Mouse (Mus musculus) kidney, adult 2 months (tissue): Measurements from ENCODE around the gene Wwc1. TPM values are rescaled to one million over a fixed set of nuclear protein-coding genes. Genes with fewer than 3 reads are reported as not detected.

Source experiments
- DNase-seq: peaks from one replicate; pipeline ENCODE4 v3.0.0; 2021
- H3K27ac ChIP-seq: fragments of 200-500 bp; 2 replicates; pipeline ENCODE4 v1.5.1; 2012; ENCODE audit warnings: low read depth, low read length, control low read depth, inconsistent platforms; ENCODE audit not compliant: insufficient read depth
- H3K27me3 ChIP-seq: fragments of 200-500 bp; replicated peaks from 2 replicates; pipeline ENCODE4 v1.6.1; 2012; ENCODE audit warnings: mild to moderate bottlenecking, moderate library complexity, low read length, inconsistent platforms; ENCODE audit not compliant: control insufficient read depth, insufficient read depth
- H3K36me3 ChIP-seq: fragments of 200-500 bp; 2 replicates; pipeline ENCODE4 v1.6.1; 2012; ENCODE audit warnings: mild to moderate bottlenecking, moderate library complexity, low read length, inconsistent platforms; ENCODE audit not compliant: control insufficient read depth, insufficient read depth
- H3K4me1 ChIP-seq: fragments of 200-500 bp; 2 replicates; pipeline ENCODE4 v1.6.1; 2011; ENCODE audit warnings: low read length; ENCODE audit not compliant: control insufficient read depth, insufficient read depth
- H3K4me3 ChIP-seq: fragments of 200-500 bp; 2 replicates; pipeline ENCODE4 v1.5.1; 2011; ENCODE audit warnings: mild to moderate bottlenecking, low read depth, low read length, control low read depth; ENCODE audit not compliant: insufficient read depth
- CTCF ChIP-seq: fragments of 200-500 bp; conservative IDR thresholded peaks from 2 replicates; pipeline ENCODE4 v1.5.1; 2011; ENCODE audit warnings: low read depth, mild to moderate bottlenecking, control low read depth, low read length, moderate library complexity, mixed read lengths; ENCODE audit not compliant: insufficient read depth, insufficient read length
- POLR2A ChIP-seq: fragments of 200-500 bp; IDR thresholded peaks from one replicate; pipeline ENCODE4 v1.6.1; 2011; ENCODE audit warnings: low read depth, low read length, control low read depth
- WGBS: fragments of 180-500 bp; shearing (Covaris S2); methylation state at CpG from one replicate; pipeline ENCODE4 v1.1.7; 2018; 5-methylcytosine and 5-hydroxymethylcytosine counted together
- polyA plus RNA-seq: library from polyadenylated mRNA; depleted of rRNA; stranded (reverse); fragments of >200 nt; gene quantifications from 2 replicates; pipeline ENCODE4 v1.2.3, GENCODE M21; 2012

Wwc1 gene
- polyA plus RNA-seq, 1 experiment, result 91.9 TPM

DNA sequence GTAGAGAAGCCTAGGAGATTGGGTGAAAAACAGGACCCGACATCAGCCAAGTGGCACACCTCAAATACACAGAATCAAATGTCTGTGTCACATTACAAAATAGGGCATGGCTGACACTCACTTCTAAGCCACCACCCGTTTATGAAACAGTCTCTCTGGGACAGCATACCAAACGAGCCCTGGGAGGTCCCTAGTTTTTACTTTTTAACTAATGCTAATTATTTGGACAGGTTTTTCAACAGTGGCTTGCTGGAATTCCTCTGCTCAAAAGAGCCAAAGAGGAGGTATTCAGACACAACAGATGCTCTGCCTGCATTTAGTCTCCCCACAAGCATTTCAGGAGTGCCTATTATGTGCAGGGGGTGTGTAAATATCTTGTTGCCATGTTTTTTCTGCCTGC lies 44.7 kb downstream of the Wwc1 start:
- TF ChIP-seq CTCF (no peak), POLR2A (no peak)
- H3K4me1 ChIP-seq, result peaks cover 74% of the 10 kb centered on the region
- WGBS, result 20% methylated on average over 3 of the region's 3 CpGs
- peak; percentile 91 for DNase-seq
- no peak overlapping the region for H3K4me3 ChIP-seq
- peak overlapping the region; percentile 92 for H3K27ac ChIP-seq
- no peaks in the 10 kb centered on the region for H3K36me3 ChIP-seq
- no peaks in the 10 kb centered on the region for H3K27me3 ChIP-seq

DNA sequence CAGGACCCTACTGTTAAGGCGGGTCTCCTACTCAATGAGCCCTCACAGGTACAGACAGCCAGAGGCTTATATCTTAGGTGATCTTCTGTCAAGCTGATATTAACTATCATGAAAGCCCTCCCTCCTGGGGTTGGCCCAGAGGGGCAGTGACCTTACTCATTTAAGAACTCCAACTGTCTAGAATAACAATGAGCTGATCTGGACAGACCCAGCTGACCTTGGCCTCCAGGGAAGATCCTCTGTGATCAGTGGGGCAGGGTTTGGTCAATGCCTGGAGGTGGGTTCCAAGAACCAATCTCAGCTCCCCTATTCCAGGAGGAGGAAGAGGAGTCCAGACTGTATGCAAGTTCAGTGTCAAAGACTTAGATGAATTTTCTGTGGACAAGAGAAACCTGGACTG lies 45.2 kb downstream of the Wwc1 start:
- H3K36me3 ChIP-seq, result no peaks in the 10 kb centered on the region
- DNase-seq, result peak; percentile 68
- no peak overlapping the region for H3K4me3 ChIP-seq
- no peaks in the 10 kb centered on the region for H3K27me3 ChIP-seq
- WGBS, result 79% methylated on average over 1 of the region's 1 CpGs
- peak overlapping the region; percentile 78 for H3K27ac ChIP-seq
- H3K4me1 ChIP-seq, result peaks cover 69% of the 10 kb centered on the region
- TF ChIP-seq CTCF, result no peak
- no peak for TF ChIP-seq POLR2A

DNA sequence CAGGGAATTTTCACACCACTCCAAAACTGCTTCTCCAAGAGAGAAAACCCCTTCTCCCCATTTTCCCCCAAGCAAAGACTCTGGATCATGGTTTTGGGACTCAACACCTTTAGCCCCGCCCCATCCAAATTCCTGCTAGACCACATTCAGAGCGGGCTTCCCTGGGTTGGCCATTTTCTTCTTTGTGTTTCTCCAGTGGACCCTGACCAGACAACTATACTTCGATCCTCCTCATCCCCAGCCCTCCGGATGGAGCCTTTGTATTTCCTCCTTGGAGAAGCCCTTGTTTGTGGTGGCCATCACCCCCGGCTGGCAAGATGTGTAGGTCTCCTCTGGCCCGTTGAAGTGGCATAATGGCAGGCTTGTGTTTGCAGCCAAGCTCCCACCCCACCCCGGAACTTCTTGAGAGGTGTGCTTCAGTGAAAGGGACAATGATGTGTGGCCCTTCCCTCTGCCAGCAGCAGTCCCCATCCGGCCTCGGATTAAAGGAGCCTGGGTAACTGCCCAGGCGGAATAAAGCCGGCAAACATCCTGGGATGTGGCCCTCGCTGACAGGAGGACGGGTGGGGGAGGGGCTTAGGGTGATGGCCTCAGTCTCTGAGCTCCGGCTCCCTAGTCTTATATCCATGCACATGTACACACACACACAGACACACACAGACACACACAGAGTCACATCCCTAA lies 46.8 kb downstream of the Wwc1 start:
- H3K4me1 ChIP-seq, result peaks cover 62% of the 10 kb centered on the region
- DNase-seq, result no peak
- no peak overlapping the region for H3K4me3 ChIP-seq
- no peaks in the 10 kb centered on the region for H3K27me3 ChIP-seq
- WGBS, result 21% methylated on average over 14 of the region's 14 CpGs
- TF ChIP-seq POLR2A (no peak), CTCF (no peak)
- H3K36me3 ChIP-seq, result no peaks in the 10 kb centered on the region
- peak overlapping the region; percentile 92 for H3K27ac ChIP-seq

DNA sequence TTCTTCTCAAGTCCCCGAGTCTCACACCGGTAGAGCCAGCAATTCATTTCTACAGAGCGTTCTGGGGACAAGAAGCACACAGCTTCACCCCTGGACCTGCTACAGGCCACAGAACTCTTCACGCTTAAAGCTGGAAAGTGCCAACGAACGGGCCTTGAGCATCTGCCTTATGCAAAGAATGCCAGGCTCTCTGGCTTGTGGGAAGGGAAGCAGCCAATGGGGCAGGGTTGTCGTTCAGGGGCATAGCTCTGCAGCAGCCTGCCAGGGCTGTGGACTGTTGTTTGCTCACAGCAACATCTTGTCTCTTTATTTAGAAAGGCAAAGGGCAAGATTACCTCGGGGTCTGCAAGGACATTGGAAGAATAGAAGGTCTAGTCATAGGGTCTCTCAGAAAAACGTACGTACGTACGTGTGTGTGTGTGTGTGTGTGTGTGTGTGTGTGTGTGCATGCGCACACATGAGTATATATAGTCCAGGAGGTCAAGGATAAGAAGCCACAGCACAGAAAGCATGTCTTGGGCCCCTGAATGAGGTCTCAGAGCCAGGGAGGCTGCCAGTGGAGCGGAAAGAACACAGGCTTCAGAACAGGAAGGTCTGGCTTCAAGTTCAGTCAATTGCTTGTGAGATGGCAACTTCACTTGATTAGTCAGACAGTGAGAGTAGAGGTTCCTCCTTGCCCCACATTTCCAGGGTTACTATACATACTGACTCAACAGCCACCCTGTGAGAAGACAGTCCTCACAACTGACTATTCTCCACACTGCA lies 48.0 kb downstream of the Wwc1 start:
- peak overlapping the region; percentile 92 for H3K27ac ChIP-seq
- peak; percentile 84 for DNase-seq
- no peak overlapping the region for H3K4me3 ChIP-seq
- no peaks in the 10 kb centered on the region for H3K36me3 ChIP-seq
- H3K27me3 ChIP-seq, result no peaks in the 10 kb centered on the region
- WGBS, result 60% methylated on average over 14 of the region's 14 CpGs
- peaks cover 58% of the 10 kb centered on the region for H3K4me1 ChIP-seq
- no peak for TF ChIP-seq CTCF
- TF ChIP-seq POLR2A, result no peak

DNA sequence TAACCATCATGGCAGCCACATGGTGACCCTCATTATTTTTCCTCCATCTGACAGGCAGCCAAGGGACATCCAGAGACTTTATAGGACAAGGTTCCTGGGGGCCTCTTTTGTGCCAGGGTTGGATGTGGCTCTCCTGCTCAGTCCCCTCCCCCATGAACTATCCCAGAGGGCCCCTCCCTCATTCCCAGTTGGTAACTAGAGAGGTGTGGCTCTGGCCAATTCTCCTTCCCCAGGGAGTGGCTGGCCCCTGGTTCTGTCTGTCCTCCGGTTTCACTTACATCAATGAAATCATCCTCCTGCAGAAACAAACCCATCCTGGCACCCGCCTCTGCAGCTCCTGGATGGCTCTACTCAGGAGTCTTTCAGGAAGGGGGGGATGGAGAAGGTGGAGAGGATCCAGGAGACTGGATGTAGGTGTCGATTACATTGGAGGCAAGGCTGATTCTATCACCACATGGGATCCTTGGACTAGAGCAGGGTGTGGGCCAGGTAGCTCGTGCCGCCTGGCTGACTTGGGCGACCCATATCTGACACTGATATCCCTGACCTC lies 49.7 kb downstream of the Wwc1 start:
- TF ChIP-seq CTCF (no peak), POLR2A (no peak)
- Histone ChIP-seq H3K27ac (peak overlapping the region; percentile 4; the same call in 1 of the 2 replicates), H3K27me3 (no peaks in the 10 kb centered on the region), H3K4me1 (peaks cover 55% of the 10 kb centered on the region), H3K4me3 (no peak overlapping the region), H3K36me3 (no peaks in the 10 kb centered on the region)
- no peak for DNase-seq
- 66% methylated on average over 6 of the region's 6 CpGs for WGBS

DNA sequence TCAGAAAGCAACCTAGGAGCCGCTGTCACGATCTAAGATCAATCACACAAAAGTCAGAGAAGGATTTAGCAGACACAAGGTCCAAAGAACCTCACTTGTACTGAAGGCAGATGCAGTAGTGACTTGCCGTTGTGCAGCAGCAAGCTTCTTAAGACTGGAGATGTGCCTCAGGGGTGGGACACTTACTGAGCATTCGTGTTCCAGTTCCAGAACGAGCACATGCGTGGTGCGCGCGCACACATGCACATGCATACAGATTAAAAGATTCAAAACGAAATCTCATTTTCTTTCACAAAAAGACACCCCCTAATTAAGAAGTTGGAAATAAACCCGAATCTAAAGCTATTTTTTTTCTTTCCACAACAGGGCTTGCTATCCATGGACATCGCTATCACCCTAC lies 51.9 kb downstream of the Wwc1 start:
- no peak for DNase-seq
- TF ChIP-seq POLR2A (no peak), CTCF (no peak)
- Histone ChIP-seq H3K27ac (no peak overlapping the region), H3K4me3 (no peak overlapping the region), H3K4me1 (peaks cover 42% of the 10 kb centered on the region), H3K27me3 (no peaks in the 10 kb centered on the region), H3K36me3 (no peaks in the 10 kb centered on the region)
- WGBS, result 89% methylated on average over 12 of the region's 12 CpGs

DNA sequence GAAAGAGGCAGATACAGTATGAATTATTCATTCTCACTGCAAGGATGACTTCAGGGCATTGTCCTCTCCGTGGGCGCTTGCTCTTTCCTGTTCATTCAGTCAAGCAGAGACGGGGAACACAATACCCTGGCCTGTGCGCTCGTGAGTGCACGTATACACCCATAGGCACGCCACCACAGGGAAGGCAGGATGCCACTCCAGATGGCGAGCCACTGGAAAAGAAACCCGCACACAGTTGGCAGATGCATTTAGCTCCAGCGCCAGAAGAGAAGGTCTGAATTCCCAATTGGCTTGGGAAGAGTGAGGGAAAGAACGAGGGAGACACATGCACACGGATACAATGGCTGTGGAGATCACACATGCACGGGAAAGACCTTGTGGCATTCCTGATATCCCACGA lies 53.0 kb downstream of the Wwc1 start:
- H3K36me3 ChIP-seq, result no peaks in the 10 kb centered on the region
- TF ChIP-seq POLR2A, result no peak
- no peak for TF ChIP-seq CTCF
- DNase-seq, result no peak
- WGBS, result 58% methylated on average over 14 of the region's 14 CpGs
- peaks cover 38% of the 10 kb centered on the region for H3K4me1 ChIP-seq
- no peak overlapping the region for H3K4me3 ChIP-seq
- H3K27me3 ChIP-seq, result no peaks in the 10 kb centered on the region
- peak overlapping the region; percentile 40; the same call in 1 of the 2 replicates for H3K27ac ChIP-seq
